Mouse (Mus musculus): ENCODE data around the gene 4933415F23Rik. TPM values are rescaled to one million over a fixed set of nuclear protein-coding genes. Genes with fewer than 3 reads are reported as not detected.
A peak's percentile ranks its signal among the peaks of the same experiment; 100 is the strongest.

The 4933415F23Rik gene
- polyA plus RNA-seq, 1 experiment from 2014 or later, result not detected

DNA sequence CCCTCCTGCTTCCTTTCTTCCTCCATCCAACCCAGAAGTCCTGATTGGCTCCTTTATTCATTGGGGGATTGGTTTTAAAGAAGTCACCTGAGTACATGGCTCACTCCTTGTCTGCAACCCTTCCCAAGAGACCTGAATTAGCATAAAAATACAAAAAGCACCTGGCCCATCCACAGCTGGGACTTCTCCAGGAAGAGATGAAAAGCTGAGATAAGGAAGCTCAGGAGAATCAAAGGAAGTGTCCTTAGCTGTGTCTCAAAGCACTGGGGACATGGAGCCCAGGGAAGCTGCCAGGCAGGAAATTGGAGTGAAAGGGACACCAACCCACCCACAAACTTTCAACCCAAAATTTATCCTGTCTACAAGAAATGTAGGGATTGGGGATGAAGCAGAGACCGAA, 7.1 kb upstream of the 4933415F23Rik start:
- ATAC-seq (replicated peaks; ENCODE audit: low FRiP score, low TSS enrichment, low read depth) (no peak), DNase-seq (ENCODE audit: low spot score) (no peak)
- no peaks in the 10 kb centered on the region for H3K9me3 ChIP-seq (ENCODE audit: control insufficient read depth, low read length)
- no peaks in the 10 kb centered on the region for H3K27me3 ChIP-seq (replicated peaks; ENCODE audit: control insufficient read depth, insufficient read depth, low read length)
- H3K4me3 ChIP-seq (ENCODE audit: low read depth, low read length), result no peak overlapping the region
- no peaks in the 10 kb centered on the region for H3K36me3 ChIP-seq (ENCODE audit: control insufficient read depth, insufficient read depth, low read length)
- no peak overlapping the region for H3K4me2 ChIP-seq (ENCODE audit: low read length)
- no peak overlapping the region for H3K9ac ChIP-seq (ENCODE audit: low read length)
- H3K27ac ChIP-seq (ENCODE audit: low read depth), result no peak overlapping the region
- H3K4me1 ChIP-seq (replicated peaks; ENCODE audit: control insufficient read depth, insufficient read depth, low read length), result no peaks in the 10 kb centered on the region
- 95% methylated on average over 1 of the region's 1 CpGs for WGBS

DNA sequence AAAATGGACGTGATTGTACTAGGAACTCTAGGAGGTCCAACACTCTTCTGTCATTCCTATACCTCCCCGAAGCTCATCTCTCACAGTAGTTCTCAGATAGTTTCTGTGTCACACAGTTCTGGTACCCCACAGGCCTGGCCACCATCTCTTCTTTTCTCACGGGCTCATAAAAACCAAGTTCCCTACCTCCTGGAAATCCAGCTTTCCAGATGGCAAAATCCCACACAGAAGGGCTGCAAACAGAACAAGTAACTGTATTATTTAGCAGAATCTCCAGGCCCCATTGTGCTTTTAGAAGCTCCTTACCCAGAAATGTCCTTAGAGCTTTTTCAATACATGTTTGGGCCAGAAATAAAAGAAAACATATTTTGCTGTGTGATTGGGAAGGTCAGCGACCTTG, 828 bp upstream of the 4933415F23Rik start:
- H3K9me3 ChIP-seq (ENCODE audit: control insufficient read depth, low read length), result no peaks in the 10 kb centered on the region
- 86% methylated on average over 4 of the region's 4 CpGs for WGBS
- H3K4me1 ChIP-seq (replicated peaks; ENCODE audit: control insufficient read depth, insufficient read depth, low read length), result no peaks in the 10 kb centered on the region
- no peaks in the 10 kb centered on the region for H3K27me3 ChIP-seq (replicated peaks; ENCODE audit: control insufficient read depth, insufficient read depth, low read length)
- H3K4me3 ChIP-seq (ENCODE audit: low read depth, low read length), result no peak overlapping the region
- H3K36me3 ChIP-seq (ENCODE audit: control insufficient read depth, insufficient read depth, low read length), result no peaks in the 10 kb centered on the region
- ATAC-seq (replicated peaks; ENCODE audit: low FRiP score, low TSS enrichment, low read depth) (no peak), DNase-seq (ENCODE audit: low spot score) (no peak)
- H3K27ac ChIP-seq (ENCODE audit: low read depth), result no peak overlapping the region
- no peak overlapping the region for H3K9ac ChIP-seq (ENCODE audit: low read length)
- H3K4me2 ChIP-seq (ENCODE audit: low read length), result no peak overlapping the region

DNA sequence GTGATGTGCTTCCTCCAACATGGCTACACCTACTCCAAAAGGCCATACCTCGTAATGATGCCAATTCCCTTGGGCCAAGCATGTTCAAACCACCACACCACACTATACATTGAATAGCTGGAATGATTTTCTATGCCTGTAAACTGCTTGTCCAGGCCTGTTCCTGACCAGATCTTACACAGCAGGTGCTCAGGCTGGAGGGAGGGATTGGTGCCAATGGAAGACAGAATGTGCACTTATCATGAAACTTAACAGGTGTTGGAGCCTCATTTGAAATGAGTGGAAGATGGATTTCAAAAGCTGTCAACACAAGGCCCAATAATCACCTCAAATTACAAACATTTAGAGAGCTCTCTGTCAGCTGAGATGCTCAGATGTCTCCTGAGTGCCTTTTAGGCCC, 2.3 kb downstream of the 4933415F23Rik start:
- DNase-seq (ENCODE audit: low spot score) (no peak), ATAC-seq (replicated peaks; ENCODE audit: low FRiP score, low TSS enrichment, low read depth) (no peak)
- no peaks in the 10 kb centered on the region for H3K9me3 ChIP-seq (ENCODE audit: control insufficient read depth, low read length)
- no peak overlapping the region for H3K4me2 ChIP-seq (ENCODE audit: low read length)
- H3K4me3 ChIP-seq (ENCODE audit: low read depth, low read length), result no peak overlapping the region
- H3K9ac ChIP-seq (ENCODE audit: low read length), result no peak overlapping the region
- no peaks in the 10 kb centered on the region for H3K27me3 ChIP-seq (replicated peaks; ENCODE audit: control insufficient read depth, insufficient read depth, low read length)
- H3K36me3 ChIP-seq (ENCODE audit: control insufficient read depth, insufficient read depth, low read length), result no peaks in the 10 kb centered on the region
- 73% methylated on average over 1 of the region's 1 CpGs for WGBS
- H3K27ac ChIP-seq (ENCODE audit: low read depth), result no peak overlapping the region
- H3K4me1 ChIP-seq (replicated peaks; ENCODE audit: control insufficient read depth, insufficient read depth, low read length), result no peaks in the 10 kb centered on the region

DNA sequence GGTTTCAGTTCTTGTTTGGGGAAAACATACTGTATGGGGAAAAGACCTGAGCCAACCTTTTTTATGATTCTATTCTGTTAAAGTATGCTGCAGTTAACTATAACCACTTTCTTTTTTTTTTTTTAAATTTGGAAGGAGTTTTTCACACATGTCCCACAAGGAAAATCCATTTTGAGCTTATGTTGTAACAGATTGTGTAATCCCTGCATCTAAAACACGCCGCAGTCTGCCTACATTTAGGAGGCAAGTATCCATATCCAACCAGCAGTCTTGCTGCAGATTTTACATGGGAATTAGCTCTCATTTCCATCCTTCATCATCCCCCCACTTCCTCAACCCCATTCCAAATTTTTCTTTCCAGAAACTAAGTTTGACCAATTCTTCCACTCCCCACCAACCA, 3.6 kb downstream of the 4933415F23Rik start:
- Histone ChIP-seq H3K4me1 (replicated peaks; ENCODE audit: control insufficient read depth, insufficient read depth, low read length) (no peaks in the 10 kb centered on the region), H3K9ac (ENCODE audit: low read length) (no peak overlapping the region), H3K9me3 (ENCODE audit: control insufficient read depth, low read length) (no peaks in the 10 kb centered on the region), H3K27ac (ENCODE audit: low read depth) (no peak overlapping the region), H3K4me2 (ENCODE audit: low read length) (no peak overlapping the region), H3K36me3 (ENCODE audit: control insufficient read depth, insufficient read depth, low read length) (no peaks in the 10 kb centered on the region), H3K27me3 (replicated peaks; ENCODE audit: control insufficient read depth, insufficient read depth, low read length) (no peaks in the 10 kb centered on the region), H3K4me3 (ENCODE audit: low read depth, low read length) (no peak overlapping the region)
- DNase-seq (ENCODE audit: low spot score) (no peak), ATAC-seq (replicated peaks; ENCODE audit: low FRiP score, low TSS enrichment, low read depth) (no peak)
- 91% methylated on average over 2 of the region's 2 CpGs for WGBS

DNA sequence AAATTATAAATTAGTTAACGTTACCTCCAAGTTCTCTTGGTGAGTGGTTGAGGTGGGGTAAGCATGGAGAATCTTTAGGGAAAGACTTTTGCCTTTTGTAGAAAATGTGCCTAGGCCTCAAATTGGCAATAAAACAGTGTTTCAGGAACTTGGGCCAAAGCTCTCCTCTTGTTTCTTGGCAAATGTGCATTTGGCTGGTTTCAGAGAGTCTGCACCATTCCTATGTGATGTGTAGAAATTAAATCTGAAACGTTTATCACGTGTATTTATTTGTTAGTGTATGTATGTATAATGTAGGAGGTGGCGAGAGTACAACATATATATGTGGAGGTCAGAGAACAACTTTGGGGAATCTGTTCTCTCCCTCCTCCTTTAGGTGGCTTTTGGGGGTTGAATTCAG, 4.1 kb downstream of the 4933415F23Rik start:
- WGBS, result 89% methylated on average over 4 of the region's 4 CpGs
- DNase-seq (ENCODE audit: low spot score), result no peak
- Histone ChIP-seq H3K4me1 (replicated peaks; ENCODE audit: control insufficient read depth, insufficient read depth, low read length) (no peaks in the 10 kb centered on the region), H3K9me3 (ENCODE audit: control insufficient read depth, low read length) (no peaks in the 10 kb centered on the region), H3K4me2 (ENCODE audit: low read length) (no peak overlapping the region), H3K4me3 (ENCODE audit: low read depth, low read length) (no peak overlapping the region), H3K9ac (ENCODE audit: low read length) (no peak overlapping the region), H3K36me3 (ENCODE audit: control insufficient read depth, insufficient read depth, low read length) (no peaks in the 10 kb centered on the region), H3K27ac (ENCODE audit: low read depth) (no peak overlapping the region), H3K27me3 (replicated peaks; ENCODE audit: control insufficient read depth, insufficient read depth, low read length) (no peaks in the 10 kb centered on the region)
- ATAC-seq (replicated peaks; ENCODE audit: low FRiP score, low TSS enrichment, low read depth), result no peak

DNA sequence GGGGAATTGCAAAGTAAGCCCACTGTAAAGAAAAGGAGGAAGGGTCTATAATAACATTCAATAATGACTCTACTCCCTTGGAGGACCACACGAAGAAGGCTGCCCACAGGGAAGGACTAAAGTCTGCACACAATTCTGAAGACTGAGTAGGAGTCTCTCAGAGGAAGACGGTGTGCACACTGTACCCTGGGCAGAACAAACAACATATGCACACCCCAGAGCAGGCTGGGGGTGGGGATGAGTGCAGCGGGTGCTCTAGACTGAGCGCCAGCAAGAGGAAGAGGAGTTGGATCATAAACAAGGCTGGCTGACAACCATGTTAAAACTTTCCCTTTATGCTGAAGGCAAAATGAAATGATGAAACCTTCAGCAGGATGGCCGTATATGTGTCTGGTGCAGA, 34.3 kb downstream of the 4933415F23Rik start:
- Histone ChIP-seq H3K27me3 (replicated peaks; ENCODE audit: control insufficient read depth, insufficient read depth, low read length) (no peaks in the 10 kb centered on the region), H3K36me3 (ENCODE audit: control insufficient read depth, insufficient read depth, low read length) (no peaks in the 10 kb centered on the region), H3K27ac (ENCODE audit: low read depth) (no peak overlapping the region), H3K9ac (ENCODE audit: low read length) (no peak overlapping the region), H3K4me2 (ENCODE audit: low read length) (no peak overlapping the region), H3K4me1 (replicated peaks; ENCODE audit: control insufficient read depth, insufficient read depth, low read length) (no peaks in the 10 kb centered on the region), H3K9me3 (ENCODE audit: control insufficient read depth, low read length) (no peaks in the 10 kb centered on the region), H3K4me3 (ENCODE audit: low read depth, low read length) (no peak overlapping the region)
- ATAC-seq (replicated peaks; ENCODE audit: low FRiP score, low TSS enrichment, low read depth), result no peak
- 88% methylated on average over 5 of the region's 5 CpGs for WGBS
- DNase-seq (ENCODE audit: low spot score), result no peak

DNA sequence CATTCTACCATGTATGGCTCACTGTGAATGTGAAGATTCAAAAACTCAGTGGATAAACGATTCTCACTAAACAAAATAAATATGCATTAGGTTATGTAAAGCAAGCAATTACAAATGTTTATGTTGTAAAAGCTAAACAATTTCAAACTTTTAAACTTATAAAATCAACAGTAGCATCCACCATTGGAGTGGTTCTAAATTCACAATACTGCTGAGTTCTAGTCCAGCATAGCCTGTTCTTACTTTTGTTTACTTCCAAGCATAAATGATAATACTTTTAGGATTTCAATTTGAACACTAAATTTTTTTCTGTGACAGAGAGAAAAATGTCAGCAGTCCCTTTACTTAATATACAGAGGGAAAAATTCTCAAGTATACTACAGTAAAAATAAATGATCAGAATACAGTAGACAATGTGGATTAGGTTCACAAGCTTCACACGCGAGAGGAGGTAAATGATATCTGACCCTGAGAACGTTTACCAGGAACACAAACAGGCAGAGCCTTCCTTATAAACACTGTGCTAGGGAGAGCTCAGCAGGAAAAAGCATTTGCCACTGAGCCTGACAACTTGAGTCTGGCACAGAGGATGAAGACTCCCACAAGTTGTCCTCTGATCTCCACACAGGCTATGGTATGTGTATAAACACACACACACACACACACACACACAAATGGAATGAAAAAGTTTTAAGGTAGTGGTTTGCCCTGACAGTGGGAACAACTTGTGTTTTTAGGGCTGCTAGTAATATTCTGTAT, 37.2 kb downstream of the 4933415F23Rik start:
- DNase-seq (ENCODE audit: low spot score) (no peak), ATAC-seq (replicated peaks; ENCODE audit: low FRiP score, low TSS enrichment, low read depth) (no peak)
- no peaks in the 10 kb centered on the region for H3K27me3 ChIP-seq (replicated peaks; ENCODE audit: control insufficient read depth, insufficient read depth, low read length)
- H3K4me2 ChIP-seq (ENCODE audit: low read length), result no peak overlapping the region
- H3K9me3 ChIP-seq (ENCODE audit: control insufficient read depth, low read length), result no peaks in the 10 kb centered on the region
- no peak overlapping the region for H3K4me3 ChIP-seq (ENCODE audit: low read depth, low read length)
- H3K27ac ChIP-seq (ENCODE audit: low read depth), result peak overlapping the region; percentile 54; the same call in 1 of the 2 replicates
- no peaks in the 10 kb centered on the region for H3K36me3 ChIP-seq (ENCODE audit: control insufficient read depth, insufficient read depth, low read length)
- H3K4me1 ChIP-seq (replicated peaks; ENCODE audit: control insufficient read depth, insufficient read depth, low read length), result peaks cover 3% of the 10 kb centered on the region; the same call in 1 of the 2 replicates
- WGBS, result 26% methylated on average over 4 of the region's 4 CpGs
- no peak overlapping the region for H3K9ac ChIP-seq (ENCODE audit: low read length)

DNA sequence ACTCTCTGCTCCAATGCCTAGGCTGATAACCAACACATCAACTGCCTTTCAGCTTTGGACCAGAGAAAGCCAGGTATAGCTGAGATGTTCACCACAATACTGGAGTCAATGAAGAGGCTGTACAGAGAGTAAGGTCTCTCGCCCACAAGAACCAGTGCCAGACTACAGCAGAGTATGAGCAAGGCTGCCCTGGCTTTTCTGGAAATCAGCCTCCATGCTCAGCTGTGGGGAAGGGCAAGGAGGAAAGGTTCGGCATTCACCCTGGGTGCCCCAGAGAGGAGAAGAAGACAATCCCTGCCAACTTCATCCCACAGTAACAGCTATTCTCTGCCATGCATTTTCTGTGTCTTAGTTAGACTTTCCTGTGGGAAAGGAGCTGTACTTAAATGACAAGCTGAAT, 38.1 kb downstream of the 4933415F23Rik start:
- Histone ChIP-seq H3K9me3 (ENCODE audit: control insufficient read depth, low read length) (no peaks in the 10 kb centered on the region), H3K9ac (ENCODE audit: low read length) (no peak overlapping the region), H3K4me3 (ENCODE audit: low read depth, low read length) (no peak overlapping the region), H3K27me3 (replicated peaks; ENCODE audit: control insufficient read depth, insufficient read depth, low read length) (no peaks in the 10 kb centered on the region), H3K4me2 (ENCODE audit: low read length) (no peak overlapping the region), H3K36me3 (ENCODE audit: control insufficient read depth, insufficient read depth, low read length) (no peaks in the 10 kb centered on the region), H3K4me1 (replicated peaks; ENCODE audit: control insufficient read depth, insufficient read depth, low read length) (peaks cover 3% of the 10 kb centered on the region; the same call in 1 of the 2 replicates), H3K27ac (ENCODE audit: low read depth) (peak overlapping the region; percentile 51; the same call in 1 of the 2 replicates)
- ATAC-seq (replicated peaks; ENCODE audit: low FRiP score, low TSS enrichment, low read depth) (no peak), DNase-seq (ENCODE audit: low spot score) (no peak)
- WGBS, result 58% methylated on average over 2 of the region's 2 CpGs
